Mouse (Mus musculus) ovary, adult 18-20 months (tissue): Measurements from ENCODE around the gene Cga.
"Not testable (repeated sequence)": the region's sequence is repeated elsewhere in the genome, so short reads cannot be mapped to it uniquely, and the experiment has no call there.

ENCODE experiments used
- DNase-seq: peaks from one replicate; pipeline ENCODE4 v3.0.0; 2022; ENCODE audit warnings: low spot score, mixed read lengths

The Cga gene

GRCm38 (mm10) chr4:34889812-34890185 is 3.8 kb upstream of the Cga start:
- DNase-seq, result no peak

GRCm38 (mm10) chr4:34898497-34898896 is 4.9 kb downstream of the Cga start:
- no peak for DNase-seq

- DNase-seq, result no peak
Measured at GRCm38 (mm10) chr4:34899322-34899721, 5.7 kb downstream of the Cga start.

- peak; percentile 18 for DNase-seq
Measured at GRCm38 (mm10) chr4:34900155-34900554, 6.6 kb downstream of the Cga start.

- no peak for DNase-seq
Measured at GRCm38 (mm10) chr4:34901166-34901565, 7.6 kb downstream of the Cga start.

GRCm38 (mm10) chr4:34901582-34901981 is 8.0 kb downstream of the Cga start:
- DNase-seq, result not testable (repeated sequence)

GRCm38 (mm10) chr4:34905396-34905795 is 11.8 kb downstream of the Cga start:
- no peak for DNase-seq

GRCm38 (mm10) chr4:34906151-34906550 is 12.6 kb downstream of the Cga start:
- no peak for DNase-seq

GRCm38 (mm10) chr4:34907026-34907425 is 13.4 kb downstream of the Cga start:
- no peak for DNase-seq

- peak; percentile 40 for DNase-seq
Measured at GRCm38 (mm10) chr4:34908127-34908526, 14.5 kb downstream of the Cga start.

- DNase-seq, result no peak
Measured at GRCm38 (mm10) chr4:34911401-34911800, 17.8 kb downstream of the Cga start.

GRCm38 (mm10) chr4:34912171-34912570 is 18.6 kb downstream of the Cga start:
- no peak for DNase-seq

GRCm38 (mm10) chr4:34917400-34917799 is 23.8 kb downstream of the Cga start:
- peak; percentile 41 for DNase-seq

- DNase-seq, result no peak
Measured at GRCm38 (mm10) chr4:34922177-34922870, 28.7 kb downstream of the Cga start.

- DNase-seq, result not testable (repeated sequence)
Measured at GRCm38 (mm10) chr4:34928386-34928785, 34.8 kb downstream of the Cga start.

GRCm38 (mm10) chr4:34941046-34941445 is 47.5 kb downstream of the Cga start:
- DNase-seq, result no peak

- DNase-seq, result no peak
Measured at GRCm38 (mm10) chr4:34947181-34947580, 53.6 kb downstream of the Cga start.

- DNase-seq, result no peak
Measured at GRCm38 (mm10) chr4:34953716-34954115, 60.1 kb downstream of the Cga start.
